Mouse (Mus musculus) brain, embryonic 14.5 days (tissue): ENCODE measurements around the gene Cdk5r1.

Experiments
- CTCF ChIP-seq: fragments of 200-500 bp; IDR thresholded peaks from 2 replicates; pipeline ENCODE4 v1.5.1; 2012; ENCODE audit warnings: inconsistent platforms, mild to moderate bottlenecking, moderate library complexity, borderline replicate concordance; ENCODE audit not compliant: insufficient read depth, insufficient read length; ENCODE audit errors: extremely low read depth
- POLR2A ChIP-seq: fragments of 200-500 bp; IDR thresholded peaks from 2 replicates; pipeline ENCODE4 v1.6.1; 2012; ENCODE audit warnings: mild to moderate bottlenecking, inconsistent platforms, borderline replicate concordance; ENCODE audit not compliant: poor library complexity, insufficient read depth, insufficient read length, severe bottlenecking; ENCODE audit errors: extremely low read depth

GRCm38 (mm10) chr11:80523410-80523809 is 46.6 kb downstream of the Cdk5r1 start:
- TF ChIP-seq POLR2A: no peak
- no peak for TF ChIP-seq CTCF
